Mouse (Mus musculus) spleen, postnatal 4 days (tissue): ENCODE data around the gene Ces1a.

Experiments
- DNase-seq, 2 experiments: peaks; one replicate each; pipeline ENCODE4 v3.0.0; 2022; ENCODE audit warnings: low spot score in 2 of 2

The Ces1a gene

GRCm38 (mm10) chr8:92996840-92997239 lies 51.2 kb downstream of the Ces1a start:
- DNase-seq = no peak

GRCm38 (mm10) chr8:92984376-92984775 lies 63.6 kb downstream of the Ces1a start:
- DNase-seq = no peak

- DNase-seq = no peak
Observed at GRCm38 (mm10) chr8:92982491-92982890, 65.5 kb downstream of the Ces1a start.

- no peak for DNase-seq
Observed at GRCm38 (mm10) chr8:92976656-92977055, 71.3 kb downstream of the Ces1a start.

- DNase-seq = no peak
Observed at GRCm38 (mm10) chr8:92972949-92973348, 75.0 kb downstream of the Ces1a start.
